Mouse (Mus musculus): ENCODE measurements around the gene Mt4. TPM values are rescaled to one million over a fixed set of nuclear protein-coding genes. Genes with fewer than 3 reads are reported as not detected.

Gene Mt4
- total RNA-seq, 1 experiment: 6.4 TPM

DNA sequence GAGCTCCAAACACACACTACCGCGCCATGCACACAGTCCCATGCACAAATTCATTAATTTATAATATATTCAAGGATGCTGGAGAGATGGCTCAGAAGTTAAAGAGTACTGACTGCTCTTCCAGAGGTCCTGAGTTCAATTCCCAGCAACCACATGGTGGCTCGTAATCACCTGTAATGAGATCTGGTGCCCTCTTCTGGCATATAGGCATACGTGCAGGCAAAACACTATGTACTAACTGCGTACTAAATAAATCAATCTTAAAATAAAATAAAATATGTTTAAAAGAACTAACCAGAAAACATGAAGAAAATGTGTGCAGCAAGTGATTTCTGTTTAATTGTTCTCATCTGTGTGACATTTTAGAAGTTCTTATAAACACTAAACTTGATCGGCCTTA, 42.7 kb upstream of the Mt4 start:
- Histone ChIP-seq H3K36me3 (ENCODE audit: control insufficient read depth, insufficient read depth, low read length, poor library complexity, severe bottlenecking) (no peaks in the 10 kb centered on the region), H3K4me3 (ENCODE audit: insufficient read depth in 1 of 2, low read depth in 1 of 2, low read length in 2 of 2, poor library complexity in 1 of 2, severe bottlenecking in 1 of 2) (no peak overlapping the region), H3K4me1 (ENCODE audit: control insufficient read depth in 2 of 2, insufficient read depth in 2 of 2, low read length in 2 of 2, poor library complexity in 1 of 2) (peaks cover 0 to 4% of the 10 kb centered on the region in 2 experiments; a peak in 2 of 4 replicates), H3K27ac (ENCODE audit: insufficient read depth, low read depth, low read length, poor library complexity, severe bottlenecking) (no peak overlapping the region), H3K9ac (ENCODE audit: insufficient read depth, low read depth, low read length, poor library complexity, severe bottlenecking) (no peak overlapping the region), H3K9me3 (ENCODE audit: control insufficient read depth, insufficient read depth, low read depth, low read length) (no peaks in the 10 kb centered on the region)
- TF ChIP-seq HCFC1 (IDR thresholded peaks at IDR 0.05; ENCODE audit: borderline replicate concordance, insufficient read depth, low read length) (no peak), ZNF384 (IDR thresholded peaks at IDR 0.05; ENCODE audit: low read depth, low read length) (no peak), ZC3H11A (IDR thresholded peaks at IDR 0.05; ENCODE audit: borderline replicate concordance, low read depth, low read length) (no peak)
- in situ Hi-C loops (cut with MboI; ENCODE audit: low sequenced_read_pairs in 2 of 2, unreplicated experiment in 2 of 2): no loop called here
- DNase-seq (ENCODE audit: low read depth, low spot score): no peak

DNA sequence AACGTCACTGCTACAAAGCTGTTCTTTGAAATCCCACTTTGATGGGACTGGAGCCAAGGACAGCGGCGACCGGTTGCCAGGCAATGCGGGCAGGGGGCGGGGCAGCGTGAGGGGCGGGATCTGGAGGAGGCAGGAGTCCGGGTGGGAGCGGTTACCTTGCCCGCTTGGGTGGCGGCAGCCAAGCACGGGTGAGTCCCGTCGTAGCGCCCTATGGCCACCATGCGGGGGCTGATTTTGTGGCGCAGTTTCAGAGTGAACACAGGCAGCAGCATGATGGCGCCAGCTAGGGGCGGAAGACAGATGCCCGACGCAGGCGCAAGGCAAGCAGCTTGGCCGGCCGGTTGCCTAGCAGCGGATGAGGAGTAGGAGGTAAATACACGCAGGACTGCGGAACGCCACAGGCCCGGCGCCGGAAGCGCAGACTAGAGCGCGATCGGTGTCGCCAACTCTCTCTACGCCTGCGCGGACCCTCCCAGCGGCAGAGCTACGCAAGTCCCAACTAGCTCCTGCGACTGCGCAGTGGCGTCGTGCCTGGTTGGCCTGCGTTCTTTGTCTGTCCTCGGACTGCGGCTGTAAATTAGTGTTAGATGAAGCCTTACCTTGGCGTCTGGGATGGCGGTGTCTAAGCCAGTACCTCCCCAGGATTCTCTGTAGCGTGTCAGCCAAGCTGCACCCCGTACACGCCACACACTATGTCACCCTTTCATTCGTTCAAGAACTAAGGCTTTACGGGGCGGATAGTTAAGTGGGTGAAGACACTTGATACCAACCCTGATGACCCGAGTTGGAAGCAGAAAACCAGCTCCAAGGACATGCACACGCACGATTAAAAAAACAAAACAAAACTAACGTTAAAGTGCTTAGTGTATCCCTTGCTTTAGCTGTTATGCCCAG, 38.7 kb upstream of the Mt4 start, which contains the start of gene Bbs2:
TSS of gene Bbs2 (minus strand) at position 848 of the 894 bp plus-strand sequence.
- Histone ChIP-seq H3K4me1 (ENCODE audit: control insufficient read depth in 2 of 2, insufficient read depth in 2 of 2, low read length in 2 of 2, poor library complexity in 1 of 2) (no peaks in the 10 kb centered on the region; a peak in 2 of 4 replicates), H3K4me3 (ENCODE audit: insufficient read depth in 1 of 2, low read depth in 1 of 2, low read length in 2 of 2, poor library complexity in 1 of 2, severe bottlenecking in 1 of 2) (peak within 1 kb of the TSS; percentile 54 to 84), H3K27ac (ENCODE audit: insufficient read depth, low read depth, low read length, poor library complexity, severe bottlenecking) (peak within 1 kb of the TSS; percentile 78; the same call in 1 of the 2 replicates), H3K36me3 (ENCODE audit: control insufficient read depth, insufficient read depth, low read length, poor library complexity, severe bottlenecking) (no peaks in the 10 kb centered on the region), H3K9me3 (ENCODE audit: control insufficient read depth, insufficient read depth, low read depth, low read length) (no peaks in the 10 kb centered on the region), H3K9ac (ENCODE audit: insufficient read depth, low read depth, low read length, poor library complexity, severe bottlenecking) (peak within 1 kb of the TSS; percentile 89)
- DNase-seq (ENCODE audit: low read depth, low spot score): peak; percentile 97
- in situ Hi-C loops (cut with MboI; ENCODE audit: low sequenced_read_pairs in 2 of 2, unreplicated experiment in 2 of 2): no loop called here
- TF ChIP-seq HCFC1 (IDR thresholded peaks at IDR 0.05; ENCODE audit: borderline replicate concordance, insufficient read depth, low read length) (peak; percentile 73), MAFK (IDR thresholded peaks at IDR 0.05; ENCODE audit: insufficient read depth, low read depth, low read length) (no peak)

GRCm38 (mm10) chr8:94098996-94099395, 38.0 kb upstream of the Mt4 start:
- Histone ChIP-seq H3K36me3 (ENCODE audit: control insufficient read depth, insufficient read depth, low read length, poor library complexity, severe bottlenecking) (no peaks in the 10 kb centered on the region), H3K4me3 (ENCODE audit: insufficient read depth in 1 of 2, low read depth in 1 of 2, low read length in 2 of 2, poor library complexity in 1 of 2, severe bottlenecking in 1 of 2) (peak overlapping the region in 1 of 2 experiments; percentile 47; a peak in 2 of 4 replicates), H3K9ac (ENCODE audit: insufficient read depth, low read depth, low read length, poor library complexity, severe bottlenecking) (peak overlapping the region; percentile 70; the same call in 1 of the 2 replicates), H3K27ac (ENCODE audit: insufficient read depth, low read depth, low read length, poor library complexity, severe bottlenecking) (no peak overlapping the region), H3K9me3 (ENCODE audit: control insufficient read depth, insufficient read depth, low read depth, low read length) (no peaks in the 10 kb centered on the region), H3K4me1 (ENCODE audit: control insufficient read depth in 2 of 2, insufficient read depth in 2 of 2, low read length in 2 of 2, poor library complexity in 1 of 2) (no peaks in the 10 kb centered on the region; a peak in 1 of 4 replicates)
- TF ChIP-seq ZNF384 (IDR thresholded peaks at IDR 0.05; ENCODE audit: low read depth, low read length): no peak
- DNase-seq (ENCODE audit: low read depth, low spot score): no peak
- in situ Hi-C loops (cut with MboI; ENCODE audit: low sequenced_read_pairs in 2 of 2, unreplicated experiment in 2 of 2): no loop called here

DNA sequence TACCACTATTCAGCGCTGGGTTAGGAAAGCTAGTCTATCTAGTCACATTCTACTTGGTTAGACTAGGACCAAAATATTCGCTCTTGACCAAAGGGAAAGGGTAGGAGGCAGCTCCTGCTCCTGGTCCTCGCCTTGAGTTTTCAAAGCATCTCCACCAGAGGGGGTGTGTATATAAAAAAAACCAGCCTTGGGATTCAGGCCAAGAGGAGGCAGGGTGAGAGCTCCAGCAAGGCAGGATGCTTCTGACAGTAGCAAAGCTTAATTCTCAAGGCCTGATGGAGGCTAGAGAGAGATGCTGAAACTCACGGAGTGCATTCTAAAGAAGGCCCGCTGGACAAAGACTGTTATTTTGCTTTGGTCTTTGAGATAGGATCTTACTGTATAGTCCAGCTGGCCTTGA, 32.9 kb upstream of the Mt4 start:
- no peak for DNase-seq (ENCODE audit: low read depth, low spot score)
- in situ Hi-C loops (cut with MboI; ENCODE audit: low sequenced_read_pairs in 2 of 2, unreplicated experiment in 2 of 2): no loop called here
- no peaks in the 10 kb centered on the region for H3K36me3 ChIP-seq (ENCODE audit: control insufficient read depth, insufficient read depth, low read length, poor library complexity, severe bottlenecking)

DNA sequence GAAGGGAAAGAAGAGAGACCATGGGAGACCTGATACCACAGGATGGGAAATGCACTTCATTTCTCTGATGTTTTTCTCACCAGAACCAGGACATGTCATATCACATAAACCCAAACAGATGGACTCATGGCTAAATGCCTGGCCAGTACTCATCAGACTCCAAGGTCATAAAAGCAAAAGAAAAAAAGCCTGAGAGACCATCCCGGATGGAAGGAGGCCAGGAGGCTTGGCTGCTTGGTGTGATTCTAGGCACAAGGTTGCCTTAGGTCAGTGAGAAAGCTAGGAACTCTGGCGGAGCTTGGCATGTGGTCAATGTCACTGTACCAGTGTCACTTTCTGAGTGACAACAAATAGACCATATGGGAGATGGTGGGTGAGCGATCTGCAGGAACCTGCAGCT, 29.1 kb upstream of the Mt4 start:
- in situ Hi-C loops (cut with MboI; ENCODE audit: low sequenced_read_pairs in 2 of 2, unreplicated experiment in 2 of 2): no loop called here

More for the DNA sequence above, 32.9 kb upstream of the Mt4 start:
- no peak overlapping the region for H3K9ac ChIP-seq (ENCODE audit: insufficient read depth, low read depth, low read length, poor library complexity, severe bottlenecking)
- H3K9me3 ChIP-seq (ENCODE audit: control insufficient read depth, insufficient read depth, low read depth, low read length): no peaks in the 10 kb centered on the region
- H3K4me3 ChIP-seq (ENCODE audit: insufficient read depth in 1 of 2, low read depth in 1 of 2, low read length in 2 of 2, poor library complexity in 1 of 2, severe bottlenecking in 1 of 2): no peak overlapping the region
- no peak overlapping the region for H3K27ac ChIP-seq (ENCODE audit: insufficient read depth, low read depth, low read length, poor library complexity, severe bottlenecking)
- TF ChIP-seq ZNF384 (IDR thresholded peaks at IDR 0.05; ENCODE audit: low read depth, low read length): peak; percentile 64; the same call in 1 of the 2 replicates
- TF ChIP-seq ZC3H11A (IDR thresholded peaks at IDR 0.05; ENCODE audit: borderline replicate concordance, low read depth, low read length): no peak
- H3K4me1 ChIP-seq (ENCODE audit: control insufficient read depth in 2 of 2, insufficient read depth in 2 of 2, low read length in 2 of 2, poor library complexity in 1 of 2): no peaks in the 10 kb centered on the region; a peak in 1 of 4 replicates

More for the DNA sequence above, 29.1 kb upstream of the Mt4 start:
- no peaks in the 10 kb centered on the region for H3K4me1 ChIP-seq (ENCODE audit: control insufficient read depth in 2 of 2, insufficient read depth in 2 of 2, low read length in 2 of 2, poor library complexity in 1 of 2)
- H3K36me3 ChIP-seq (ENCODE audit: control insufficient read depth, insufficient read depth, low read length, poor library complexity, severe bottlenecking): no peaks in the 10 kb centered on the region
- no peak overlapping the region for H3K27ac ChIP-seq (ENCODE audit: insufficient read depth, low read depth, low read length, poor library complexity, severe bottlenecking)
- TF ChIP-seq ZC3H11A (IDR thresholded peaks at IDR 0.05; ENCODE audit: borderline replicate concordance, low read depth, low read length): no peak
- TF ChIP-seq HCFC1 (IDR thresholded peaks at IDR 0.05; ENCODE audit: borderline replicate concordance, insufficient read depth, low read length): no peak
- no peak for TF ChIP-seq ZNF384 (IDR thresholded peaks at IDR 0.05; ENCODE audit: low read depth, low read length)
- no peak for TF ChIP-seq MAFK (IDR thresholded peaks at IDR 0.05; ENCODE audit: insufficient read depth, low read depth, low read length)
- no peak for TF ChIP-seq CHD2 (IDR thresholded peaks at IDR 0.05; ENCODE audit: low read depth, low read length)
- no peak overlapping the region for H3K4me3 ChIP-seq (ENCODE audit: insufficient read depth in 1 of 2, low read depth in 1 of 2, low read length in 2 of 2, poor library complexity in 1 of 2, severe bottlenecking in 1 of 2)
- H3K9ac ChIP-seq (ENCODE audit: insufficient read depth, low read depth, low read length, poor library complexity, severe bottlenecking): no peak overlapping the region
- H3K9me3 ChIP-seq (ENCODE audit: control insufficient read depth, insufficient read depth, low read depth, low read length): no peaks in the 10 kb centered on the region
- DNase-seq (ENCODE audit: low read depth, low spot score): no peak

Data from ES-E14 (cell line).